Mouse (Mus musculus) lung, postnatal 36 days (tissue): ENCODE data around the gene Pfn3.

Experiments used
- DNase-seq: peaks from one replicate; pipeline ENCODE4 v3.0.0; 2022; ENCODE audit warnings: mixed read lengths

The Pfn3 gene

GRCm38 (mm10) chr13:55429226-55429888, 14.3 kb upstream of the Pfn3 start:
- DNase-seq = peak; percentile 93

GRCm38 (mm10) chr13:55426613-55427012, 11.6 kb upstream of the Pfn3 start, which contains the start of gene F12:
TSS of gene F12 (minus strand) at chr13:55426793.
- DNase-seq = no peak

GRCm38 (mm10) chr13:55420933-55421800, 6.1 kb upstream of the Pfn3 start:
- DNase-seq = peak; percentile 78

GRCm38 (mm10) chr13:55420018-55420932, 5.2 kb upstream of the Pfn3 start:
- DNase-seq = no peak

GRCm38 (mm10) chr13:55419142-55419541, 4.1 kb upstream of the Pfn3 start:
- no peak for DNase-seq

- peak; percentile 93 for DNase-seq
Measured at GRCm38 (mm10) chr13:55418004-55418403, 3.0 kb upstream of the Pfn3 start.

- DNase-seq = no peak
Measured at GRCm38 (mm10) chr13:55413333-55413732, 1.7 kb downstream of the Pfn3 start.

- DNase-seq = no peak
Measured at GRCm38 (mm10) chr13:55412643-55413307, 2.3 kb downstream of the Pfn3 start.

- DNase-seq = no peak
Measured at GRCm38 (mm10) chr13:55411826-55412225, 3.2 kb downstream of the Pfn3 start.

GRCm38 (mm10) chr13:55408546-55409120, 6.4 kb downstream of the Pfn3 start:
- no peak for DNase-seq

- no peak for DNase-seq
Measured at GRCm38 (mm10) chr13:55407341-55407740, 7.7 kb downstream of the Pfn3 start.

- no peak for DNase-seq
Measured at GRCm38 (mm10) chr13:55405783-55406390, 9.1 kb downstream of the Pfn3 start.

GRCm38 (mm10) chr13:55404853-55405782, 9.9 kb downstream of the Pfn3 start:
- DNase-seq = peak; percentile 81

- DNase-seq = no peak
Measured at GRCm38 (mm10) chr13:55403935-55404852, 10.8 kb downstream of the Pfn3 start.

GRCm38 (mm10) chr13:55403266-55403665, 11.8 kb downstream of the Pfn3 start:
- no peak for DNase-seq

- DNase-seq = no peak
Measured at GRCm38 (mm10) chr13:55400039-55400346, 15.0 kb downstream of the Pfn3 start.

- no peak for DNase-seq
Measured at GRCm38 (mm10) chr13:55399300-55400038, 15.6 kb downstream of the Pfn3 start.

- no peak for DNase-seq
Measured at GRCm38 (mm10) chr13:55398088-55398487, 16.9 kb downstream of the Pfn3 start, which contains the start of gene Slc34a1. TSS of gene Slc34a1 (plus strand) at chr13:55398187.

- no peak for DNase-seq
Measured at GRCm38 (mm10) chr13:55392933-55393332, 22.1 kb downstream of the Pfn3 start.
